Mouse (Mus musculus) WW6 (cell line): Measurements from ENCODE around the gene Gas2.

Source experiments
- DNase-seq: peaks from one replicate; pipeline ENCODE4 v3.0.0-alpha.2; 2013; ENCODE audit warnings: low read depth, low spot score

Gas2 gene

DNA sequence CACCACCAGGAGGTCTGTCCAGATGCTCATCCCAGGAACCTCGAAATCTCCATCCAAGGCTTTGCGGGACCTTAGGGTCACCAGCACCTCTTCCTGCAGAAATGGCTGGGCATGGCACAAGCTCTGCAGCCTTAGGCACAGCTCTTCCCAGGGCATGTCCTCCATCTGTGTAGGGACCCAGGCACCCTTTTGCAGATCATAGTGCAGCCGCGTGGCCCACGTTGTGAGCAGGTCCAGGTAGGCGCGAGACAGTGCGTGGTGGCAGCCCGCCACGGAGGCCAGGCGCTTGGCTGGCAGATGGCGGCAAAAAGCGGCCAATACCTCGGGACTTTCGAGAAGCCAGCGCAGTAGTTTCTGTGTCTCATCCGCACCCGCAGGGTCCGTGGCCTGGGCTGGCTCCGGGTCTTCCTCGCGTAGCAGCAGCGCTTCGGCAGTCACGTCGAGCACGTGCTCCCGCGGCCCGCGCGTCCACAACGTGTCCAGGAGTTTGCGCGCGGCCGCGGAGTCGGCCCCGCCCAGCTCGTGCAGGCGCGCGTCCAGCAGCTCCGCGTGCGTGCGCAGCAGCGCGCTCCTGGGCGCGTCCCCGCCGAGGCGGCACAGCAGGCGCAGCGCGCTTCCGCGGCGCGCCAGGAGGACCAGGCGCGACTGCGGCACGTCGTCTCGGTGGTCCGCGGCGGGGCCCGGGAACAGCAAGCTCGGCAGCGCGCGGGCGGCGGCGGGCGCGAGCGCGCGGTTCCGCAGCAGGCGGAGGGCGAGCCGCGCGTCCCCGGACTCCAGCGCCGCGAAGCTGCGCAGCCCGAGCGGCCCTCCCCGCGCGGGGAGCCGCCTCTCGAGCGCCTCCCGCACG lies at the start of gene Gas2:
TSS of gene Gas2 (plus strand) at position 766 of the 847 bp plus-strand sequence.
- DNase-seq = peak; percentile 46

DNA sequence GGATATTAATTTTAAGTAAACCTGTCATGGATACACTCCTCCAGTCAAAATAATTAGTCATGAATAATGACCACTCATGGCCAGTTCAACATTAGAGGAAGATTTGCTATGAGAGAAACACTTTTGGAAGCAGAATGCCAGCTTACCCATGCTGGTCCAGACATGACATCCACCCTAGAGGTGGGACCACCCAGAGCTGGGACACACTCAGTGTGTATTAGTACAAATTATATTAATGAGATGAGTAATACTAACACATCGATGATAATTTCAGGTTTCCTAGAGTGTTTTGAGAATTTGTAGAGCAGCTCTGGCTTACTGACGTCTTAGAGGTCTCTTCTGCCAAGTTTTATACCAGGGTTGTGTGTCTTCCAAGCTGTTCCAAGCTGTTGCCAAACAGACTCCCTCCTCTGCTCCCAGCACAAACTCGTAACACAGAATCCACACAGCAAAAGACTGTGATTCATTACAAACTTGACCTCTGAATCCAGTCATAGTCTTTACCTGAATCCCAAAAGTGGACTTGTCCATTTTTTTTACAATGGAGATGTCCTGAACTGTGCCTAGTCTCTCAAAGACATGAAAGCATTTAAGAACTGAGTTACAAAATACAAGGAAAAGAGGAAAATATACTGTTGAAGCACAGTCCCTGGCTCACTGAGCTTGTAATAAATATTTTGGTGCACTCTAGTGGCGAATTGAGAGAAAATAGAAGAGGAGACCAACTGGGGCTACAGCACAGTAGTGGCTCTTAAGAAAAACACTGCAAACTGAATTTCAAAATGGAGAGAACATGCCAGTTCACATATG lies 46.1 kb upstream of the Gas2 start:
- no peak for DNase-seq

DNA sequence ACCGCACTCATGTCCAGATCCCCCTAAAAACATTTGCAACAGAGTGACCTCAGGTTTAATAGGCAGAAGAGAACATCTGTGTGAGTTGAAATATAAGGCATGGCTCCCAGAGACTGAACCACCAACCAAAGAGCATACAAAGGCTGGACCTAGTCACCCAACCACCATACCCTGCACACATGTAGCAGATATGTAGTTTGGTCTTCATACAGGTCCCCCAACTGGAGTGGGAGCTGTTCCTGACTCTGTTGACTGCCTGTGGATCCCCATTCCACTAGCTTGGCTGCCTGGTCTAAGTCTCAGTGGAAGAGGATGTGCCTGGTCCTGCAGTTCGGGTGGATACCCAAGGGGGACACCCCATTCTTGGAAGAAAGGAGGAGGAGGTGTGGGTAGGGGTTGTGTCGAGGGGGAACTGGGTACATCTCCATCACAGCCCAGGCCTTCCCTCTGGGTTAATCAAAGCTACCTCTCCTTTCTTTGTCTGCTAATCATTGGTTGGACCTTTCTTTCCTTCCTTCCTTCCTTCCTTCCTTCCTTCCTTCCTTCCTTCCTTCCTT lies 45.5 kb upstream of the Gas2 start:
- no peak for DNase-seq

DNA sequence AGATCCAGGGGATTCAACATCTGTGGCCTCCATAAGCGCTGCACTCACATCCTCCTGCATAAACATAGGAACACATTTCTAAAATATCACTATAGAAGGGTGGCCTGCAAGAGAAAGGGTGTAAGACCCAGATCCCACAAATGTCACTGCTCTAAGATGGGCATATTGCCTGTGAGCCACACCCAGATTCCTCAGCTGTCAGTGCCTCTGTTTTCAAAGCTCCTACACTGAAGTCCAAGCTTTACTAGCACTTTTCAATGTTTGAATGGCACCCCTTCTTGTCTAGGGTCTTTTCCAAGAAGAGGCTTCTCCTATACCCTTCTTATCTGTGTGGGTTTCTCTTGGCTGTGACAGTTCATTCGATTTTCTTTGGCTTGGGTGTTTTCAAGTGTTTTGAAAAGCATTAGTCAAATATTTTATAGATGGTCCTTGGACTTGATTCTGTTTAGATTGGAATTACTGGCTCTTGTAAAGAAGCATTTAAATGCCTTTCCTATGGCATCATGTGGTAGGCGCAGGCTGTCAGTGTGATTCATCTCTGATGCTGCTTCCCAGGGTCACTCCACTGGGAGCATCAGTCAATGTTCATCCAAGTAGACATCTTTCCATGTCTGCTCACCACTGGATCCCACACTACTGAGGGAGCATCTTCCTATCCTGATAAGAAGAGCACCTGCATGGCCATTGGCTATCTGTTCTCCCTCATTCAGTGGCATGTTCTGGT lies 43.4 kb upstream of the Gas2 start:
- no peak for DNase-seq

DNA sequence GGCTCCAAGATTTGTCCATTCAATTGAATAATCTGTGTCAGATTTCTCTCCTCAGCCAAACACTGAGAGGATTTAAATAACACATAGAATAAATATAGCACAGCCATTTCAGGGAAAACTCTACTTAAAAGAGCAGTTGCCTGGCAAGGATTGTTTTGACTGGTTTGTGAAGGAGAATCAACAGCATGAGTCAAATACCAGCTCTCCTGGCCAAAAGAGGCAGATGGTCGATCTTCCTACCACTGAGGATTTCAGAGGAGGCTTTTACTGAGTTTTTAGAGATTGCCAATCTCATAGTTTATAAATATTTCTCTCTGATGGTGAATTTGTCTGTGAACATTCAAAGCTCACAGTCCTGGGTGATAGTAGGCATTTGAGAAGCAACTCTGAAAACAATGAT lies 41.9 kb upstream of the Gas2 start:
- no peak for DNase-seq

DNA sequence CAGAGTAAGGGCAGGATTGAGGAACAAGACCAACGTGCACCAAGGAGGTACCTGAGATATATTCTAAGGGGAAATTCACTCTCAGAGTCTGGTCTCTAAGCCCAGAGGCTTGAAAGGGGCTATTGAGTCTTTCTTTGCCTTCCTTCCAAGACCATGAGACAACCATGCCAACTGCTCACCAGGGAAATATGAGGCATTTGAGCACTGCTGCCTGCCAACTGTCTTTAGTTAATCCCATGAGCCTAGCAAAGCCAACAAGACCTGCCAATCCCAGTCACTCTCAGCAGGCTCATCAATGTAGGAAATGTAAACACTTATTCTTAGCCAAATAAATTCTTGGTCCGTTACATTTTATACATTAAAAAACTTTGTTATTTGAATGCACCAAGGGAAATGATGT lies 40.3 kb upstream of the Gas2 start:
- no peak for DNase-seq

DNA sequence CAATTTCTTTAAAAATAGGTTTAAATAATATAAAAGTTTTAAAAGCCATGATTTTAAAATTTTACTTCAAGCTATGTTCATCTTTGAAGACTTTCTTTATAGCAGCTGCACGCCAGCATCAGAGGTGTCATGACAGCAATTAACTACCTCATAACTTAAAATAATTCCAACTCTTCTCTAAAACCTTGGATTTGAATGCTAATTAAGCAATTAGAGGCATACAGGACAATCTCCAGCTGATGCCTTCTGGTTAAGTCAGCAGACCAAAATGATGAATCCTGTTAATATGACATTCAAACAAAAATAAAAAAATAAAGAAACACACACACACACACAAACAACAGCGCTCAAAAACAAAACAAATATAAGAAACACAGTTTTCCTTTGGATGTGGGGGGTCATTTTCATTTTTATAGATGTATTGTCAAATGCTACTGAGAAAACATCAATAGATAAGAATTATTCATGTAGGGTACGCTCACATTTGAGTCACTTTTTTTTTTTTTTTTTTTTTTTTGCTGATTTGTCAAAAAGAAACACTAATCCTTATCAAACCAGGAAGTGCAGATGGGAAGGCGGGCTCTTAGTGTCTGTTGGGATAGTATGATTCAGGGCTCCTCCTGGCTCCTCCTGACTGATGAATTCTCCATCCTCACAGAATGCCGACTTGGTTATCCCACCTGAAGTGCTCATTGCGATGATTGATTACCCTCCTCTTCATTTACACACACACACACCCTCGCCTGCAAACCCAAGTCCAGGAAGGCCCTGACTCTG lies 38.1 kb upstream of the Gas2 start:
- no peak for DNase-seq

DNA sequence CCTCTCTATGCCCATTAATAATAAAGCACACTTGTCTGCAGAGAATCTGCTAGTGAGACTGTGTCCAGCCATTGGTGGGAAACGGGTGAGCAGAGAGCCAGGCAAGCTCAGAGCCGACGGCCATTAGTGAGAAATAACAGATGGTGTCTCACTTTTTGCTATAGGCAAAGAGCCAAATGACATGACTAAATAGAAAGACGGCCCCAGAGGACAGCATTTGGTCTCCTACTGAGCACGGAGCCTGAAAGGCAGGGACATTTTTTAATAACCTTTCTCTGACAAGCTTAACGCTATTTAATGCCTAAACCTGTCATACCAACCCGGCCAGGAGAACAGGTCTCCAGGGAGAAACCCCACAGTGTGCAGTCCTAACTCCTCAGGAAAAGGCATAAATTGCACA lies 29.9 kb upstream of the Gas2 start:
- DNase-seq = no peak

DNA sequence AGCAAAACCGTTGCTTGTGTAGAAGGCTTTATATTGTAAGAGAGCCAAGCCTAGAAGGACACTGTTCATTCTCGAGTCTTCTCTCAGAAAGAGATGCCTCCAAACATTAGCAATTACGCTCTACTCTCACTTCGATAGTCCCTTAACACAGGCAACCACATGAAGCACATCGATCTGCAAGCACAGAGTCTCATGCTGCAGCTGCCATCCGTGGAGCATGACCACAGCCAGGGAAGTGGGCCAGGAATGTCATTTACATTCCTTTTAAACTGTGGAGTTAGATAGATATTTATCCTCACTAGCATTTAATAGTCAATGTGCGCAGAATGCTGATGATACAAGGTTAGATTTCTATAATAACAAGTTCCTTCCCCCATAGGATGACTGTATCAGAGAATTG lies 21.3 kb upstream of the Gas2 start:
- no peak for DNase-seq

DNA sequence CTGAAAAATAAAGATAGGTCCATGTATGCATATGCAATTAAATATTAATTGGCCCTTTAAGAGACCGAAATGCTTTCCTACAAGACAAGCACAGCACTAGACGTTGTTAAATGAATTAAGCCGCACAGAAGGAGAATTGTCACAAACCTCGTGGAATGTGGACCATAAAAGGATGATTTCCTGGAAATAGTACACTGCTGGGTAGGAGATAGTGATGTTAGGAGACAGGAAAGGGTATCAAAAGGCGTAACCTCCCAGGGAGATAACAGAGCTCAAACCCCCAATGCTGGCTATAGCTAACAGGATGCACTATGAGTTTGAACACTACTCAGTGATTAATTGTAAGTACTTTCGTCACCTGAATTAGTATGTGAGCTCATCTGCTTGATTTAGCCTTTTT lies 10.9 kb upstream of the Gas2 start:
- no peak for DNase-seq

DNA sequence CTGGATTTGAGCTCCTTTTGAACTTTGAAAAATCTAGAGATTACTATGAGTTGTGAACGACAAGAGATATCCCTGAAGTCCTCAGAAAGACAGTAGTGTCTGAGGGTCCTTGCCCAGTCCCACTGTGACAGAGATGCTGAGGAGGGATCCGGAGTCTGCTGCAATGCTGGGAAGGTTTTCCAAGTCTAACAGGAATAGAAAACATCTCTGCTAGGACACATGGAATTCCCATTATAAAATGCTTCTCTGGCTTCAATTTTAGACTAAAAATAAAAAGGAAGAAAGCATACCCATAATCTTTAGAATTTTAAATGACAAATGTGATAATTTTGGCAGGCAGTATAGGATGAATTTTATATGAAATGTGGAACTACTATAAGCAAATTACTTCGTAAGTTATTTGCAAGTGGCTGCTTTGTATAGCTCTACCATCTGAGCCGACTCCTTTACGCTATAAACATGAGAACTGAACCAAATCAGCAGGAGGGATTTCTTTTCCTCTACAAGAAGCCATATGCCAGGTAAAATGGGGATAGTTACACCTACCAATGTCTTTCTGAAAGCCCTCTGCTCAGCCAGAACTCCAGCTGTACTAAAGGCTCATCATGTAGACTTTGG lies 9.8 kb upstream of the Gas2 start:
- no peak for DNase-seq

DNA sequence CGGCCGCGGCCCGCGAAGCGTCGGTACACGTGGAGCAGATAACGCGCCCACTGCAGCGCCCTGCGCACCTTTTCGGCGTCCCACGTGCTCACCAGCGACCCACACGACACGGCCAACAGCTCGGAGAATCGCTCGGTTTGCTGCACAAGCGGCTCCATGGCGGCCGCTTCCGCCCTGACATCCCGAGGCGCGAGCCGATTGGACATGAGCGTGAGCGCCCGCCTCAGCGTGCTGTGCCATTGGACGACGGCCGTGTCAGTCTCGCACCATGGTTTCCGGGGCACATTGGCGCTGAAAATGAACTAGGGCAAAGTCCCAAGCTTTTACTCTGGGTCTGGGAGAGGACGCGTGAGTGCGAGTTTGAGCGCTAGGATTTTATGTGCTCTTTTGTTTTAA lies 280 bp downstream of the Gas2 start, which contains the start of gene Fancf:
TSS of gene Fancf (minus strand) at position 171 of the 396 bp plus-strand sequence.
- peak; percentile 84 for DNase-seq

DNA sequence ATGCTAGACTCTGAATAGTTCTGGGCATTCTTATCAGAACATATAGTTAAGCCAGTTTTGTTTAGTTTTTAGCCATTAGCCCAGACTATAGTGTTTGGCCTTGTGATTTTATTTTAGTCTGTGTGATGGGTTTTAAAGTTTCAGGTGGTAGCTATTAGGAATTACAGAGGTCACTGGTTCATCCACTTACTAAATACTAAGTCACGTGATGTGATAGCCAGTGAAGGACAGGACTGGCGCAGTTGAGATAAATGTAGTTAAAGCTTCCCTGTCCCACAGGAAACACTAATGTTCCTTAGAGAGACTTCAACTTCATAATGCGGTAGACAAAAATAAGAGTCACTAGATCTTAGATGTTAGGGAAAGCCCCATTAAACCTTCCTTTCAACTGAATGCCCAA lies 1.0 kb downstream of the Gas2 start:
- DNase-seq = no peak

DNA sequence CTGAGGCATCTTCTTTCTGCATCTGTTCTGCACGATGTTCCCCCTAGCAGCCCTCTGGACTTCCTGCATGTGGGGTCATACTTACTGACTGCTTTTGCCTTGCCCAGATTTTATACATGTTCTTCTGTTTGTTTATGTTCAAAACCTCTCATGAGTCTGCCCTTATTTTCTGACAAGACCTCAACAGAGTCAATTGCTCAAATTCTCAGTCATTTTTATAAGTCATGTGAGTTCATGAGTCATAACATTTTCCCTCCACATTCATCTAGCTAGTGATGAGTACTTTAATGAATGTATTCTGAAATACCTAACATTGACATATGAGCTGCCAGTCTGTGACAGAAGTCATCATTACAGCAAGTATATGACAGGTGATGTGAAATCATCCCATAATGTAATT lies 3.5 kb downstream of the Gas2 start:
- DNase-seq = no peak

DNA sequence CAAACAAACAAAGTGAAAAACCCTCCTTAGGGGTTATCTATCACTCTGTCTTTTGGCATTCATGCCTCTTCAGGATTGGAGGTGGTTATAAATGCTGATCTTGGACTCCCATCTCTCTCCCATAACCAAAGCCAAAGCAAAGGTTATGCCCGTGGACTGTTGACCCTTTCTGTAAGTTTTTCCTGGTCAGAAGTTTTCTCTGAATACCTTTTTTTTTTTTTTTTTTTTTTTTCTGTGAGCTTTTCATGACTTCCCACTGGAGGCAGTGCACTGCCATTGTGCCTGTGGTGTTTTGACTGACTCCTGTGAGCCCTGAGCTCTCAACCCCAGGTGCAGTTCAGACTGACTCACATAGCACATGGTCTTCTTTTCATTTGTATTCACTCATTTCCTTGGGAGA lies 6.2 kb downstream of the Gas2 start:
- no peak for DNase-seq

DNA sequence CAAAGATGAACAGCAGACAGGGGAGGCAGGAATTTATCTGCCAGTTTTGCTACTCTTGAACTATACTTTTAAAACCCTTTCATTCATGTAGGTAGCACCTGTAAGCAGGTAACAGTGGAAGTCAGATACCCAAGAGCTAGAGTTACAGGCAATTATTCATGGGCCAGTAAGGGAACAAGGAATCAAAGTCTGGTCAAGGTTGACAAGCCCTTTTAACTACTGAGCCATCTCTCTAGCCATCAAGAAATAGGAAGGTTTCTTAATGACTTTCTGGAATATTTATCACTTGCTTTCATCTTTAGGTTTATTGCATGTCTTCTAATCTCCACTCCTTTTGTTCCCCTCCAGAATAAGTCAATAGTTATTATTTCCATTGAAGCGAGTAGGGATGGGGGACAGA lies 10.2 kb downstream of the Gas2 start:
- no peak for DNase-seq

DNA sequence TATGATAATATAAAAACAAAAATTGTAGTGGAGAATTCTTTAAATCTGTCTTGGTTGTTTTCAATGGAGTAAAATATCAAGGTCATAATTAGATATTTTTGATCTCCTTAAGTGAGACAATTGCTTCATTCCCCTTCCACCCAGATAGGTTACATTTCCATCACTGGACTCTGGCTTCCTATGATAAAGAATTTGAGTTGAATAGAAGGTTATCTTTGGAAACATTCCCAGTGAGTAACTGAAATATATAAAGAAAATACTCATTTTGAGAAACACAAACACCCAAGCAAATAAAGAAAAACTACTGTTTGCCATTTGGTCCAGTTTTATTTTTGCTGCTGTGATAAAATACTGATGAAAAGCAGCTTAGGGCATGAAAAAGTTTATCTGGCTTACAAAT lies 10.8 kb downstream of the Gas2 start:
- no peak for DNase-seq

DNA sequence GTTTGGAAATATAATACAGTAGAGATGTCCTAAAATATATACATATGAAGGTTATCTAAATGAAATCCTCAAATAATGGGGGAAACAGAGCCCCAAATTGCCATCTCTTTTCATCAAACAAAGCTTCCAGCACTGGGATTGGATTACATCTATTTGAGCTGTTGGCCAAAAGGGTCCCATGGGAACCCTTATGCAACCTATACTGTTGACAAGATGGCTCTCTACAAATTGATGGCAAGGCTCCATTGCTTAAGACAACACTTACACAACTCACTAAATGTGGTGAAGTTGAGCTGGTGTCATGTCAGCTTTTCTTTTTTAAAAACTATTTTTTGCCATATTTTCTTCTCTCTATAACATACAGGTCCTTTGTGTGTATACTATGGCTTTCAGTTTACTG lies 14.5 kb downstream of the Gas2 start:
- DNase-seq = no peak

DNA sequence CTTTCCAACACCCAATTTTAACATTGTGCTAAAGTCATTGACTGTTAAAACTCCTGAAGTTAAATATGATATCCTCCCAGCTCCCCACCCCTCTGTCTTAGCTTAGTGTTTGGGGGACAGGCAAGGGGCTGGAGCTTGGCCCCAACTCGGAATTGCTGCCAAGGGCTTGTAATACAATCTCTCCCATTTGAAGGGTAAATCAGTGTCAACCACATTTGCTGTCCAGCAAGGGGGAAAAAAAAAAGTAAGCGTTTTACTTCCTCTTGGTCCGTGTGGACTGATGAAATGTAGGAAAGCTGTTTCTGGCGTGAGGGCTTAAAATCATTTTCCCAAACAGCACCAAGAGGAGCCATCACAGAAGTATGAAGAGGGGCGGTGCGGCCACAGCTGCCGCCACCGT lies 16.9 kb downstream of the Gas2 start:
- DNase-seq = no peak

DNA sequence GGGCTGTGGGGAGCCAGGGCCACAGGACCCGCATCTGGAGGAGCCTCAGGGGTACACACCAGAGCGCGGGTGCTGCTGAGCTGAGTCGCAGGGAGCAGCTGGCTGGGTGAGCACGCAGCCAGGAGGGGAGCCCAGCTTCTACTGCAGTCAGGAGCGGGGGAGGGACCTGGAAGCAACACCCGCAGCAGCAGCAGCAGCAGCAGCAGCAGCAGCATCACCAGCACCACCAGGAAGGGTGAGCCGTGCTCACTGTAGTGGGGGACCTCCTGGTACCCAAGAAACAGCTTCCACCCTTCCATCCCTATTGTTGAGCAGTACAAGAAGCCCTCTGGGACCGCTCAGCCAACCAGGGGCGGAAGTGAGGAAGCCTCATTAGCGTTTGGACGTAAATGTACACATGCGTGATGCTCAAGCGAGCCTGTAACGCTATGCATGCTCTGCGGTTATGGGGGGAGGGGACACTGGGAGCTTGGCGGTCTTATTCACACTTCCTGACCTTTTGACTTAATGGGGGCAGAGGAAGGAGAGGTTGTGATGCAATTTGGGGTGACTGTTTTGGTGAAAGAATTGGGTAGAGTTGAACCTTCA lies 17.4 kb downstream of the Gas2 start:
- DNase-seq = no peak
